Mouse (Mus musculus) CH12.LX (cell line): ENCODE results near the gene Krtcap3.

Source experiments
- CHD1 ChIP-seq: IDR thresholded peaks from 2 replicates; pipeline ENCODE4 v1.6.1; 2012; ENCODE audit warnings: low read depth, low read length, improper control_type of control experiment, inconsistent platforms
- E2F4 ChIP-seq: IDR thresholded peaks from 2 replicates; pipeline ENCODE4 v1.6.1; 2011; ENCODE audit warnings: low read depth, low read length, improper control_type of control experiment; ENCODE audit not compliant: insufficient replicate concordance
- MEF2A ChIP-seq: IDR thresholded peaks from 2 replicates; pipeline ENCODE4 v1.6.1; 2014; ENCODE audit warnings: low read depth, mild to moderate bottlenecking, inconsistent platforms, low read length, improper control_type of control experiment, borderline replicate concordance
- USF1 ChIP-seq: IDR thresholded peaks from 2 replicates; pipeline ENCODE4 v1.6.1; 2014; ENCODE audit warnings: low read depth, mild to moderate bottlenecking, inconsistent platforms, low read length, improper control_type of control experiment
- USF2 ChIP-seq: conservative IDR thresholded peaks from 2 replicates; pipeline ENCODE4 v1.6.1; 2011; ENCODE audit warnings: low read depth, low read length, improper control_type of control experiment

- TF ChIP-seq CHD1 (no peak), USF2 (no peak), E2F4 (no peak), MEF2A (no peak), USF1 (no peak)
Measured at GRCm38 (mm10) chr5:31297981-31298380, 46.5 kb downstream of the Krtcap3 start.
